Mouse (Mus musculus) 416B (cell line): Measurements from ENCODE around the gene Ccdc180.
A peak's percentile ranks its signal among the peaks of the same experiment; 100 is the strongest.

Experiments
- DNase-seq: peaks from one replicate; pipeline ENCODE4 v3.0.0; 2011; ENCODE audit warnings: low read depth

Gene Ccdc180

DNA sequence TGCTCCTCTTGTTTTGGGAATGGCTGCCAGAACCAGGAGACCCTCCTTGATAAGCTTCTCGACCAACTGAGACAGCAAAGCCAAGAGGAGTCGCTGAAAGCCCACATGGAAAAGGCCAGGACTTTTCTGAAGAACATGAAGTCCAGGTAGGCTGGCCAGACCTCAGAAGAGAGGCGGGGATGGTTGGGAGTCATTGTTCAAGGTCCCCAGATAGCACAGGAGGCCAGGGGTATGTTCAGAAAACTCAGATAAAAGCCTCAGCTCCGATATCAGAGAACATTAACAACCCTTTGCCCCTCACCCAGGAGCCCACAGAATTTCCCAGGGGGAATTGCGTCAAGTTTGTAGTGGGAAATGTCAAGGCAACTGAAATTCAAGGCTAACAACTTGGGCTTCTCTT is 21.2 kb downstream of the Ccdc180 start:
- DNase-seq, result no peak

DNA sequence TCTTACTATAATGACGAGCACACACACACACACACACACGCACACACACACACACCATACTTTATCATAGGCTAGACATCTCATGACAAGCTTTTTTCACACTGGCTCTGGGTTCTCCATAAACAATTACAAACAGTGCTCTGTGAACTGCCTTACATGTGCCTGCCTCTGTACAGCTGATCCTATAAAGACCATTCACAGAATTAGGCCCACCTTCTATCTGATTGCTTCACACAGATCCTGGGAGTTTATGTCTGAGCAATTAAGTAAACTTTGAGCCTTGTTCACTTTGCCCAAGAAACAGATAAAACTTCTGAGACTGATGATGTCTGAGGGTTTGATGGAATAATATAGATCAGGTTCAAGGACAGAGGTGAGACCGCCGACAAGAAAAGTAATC is 21.8 kb downstream of the Ccdc180 start:
- DNase-seq, result no peak

DNA sequence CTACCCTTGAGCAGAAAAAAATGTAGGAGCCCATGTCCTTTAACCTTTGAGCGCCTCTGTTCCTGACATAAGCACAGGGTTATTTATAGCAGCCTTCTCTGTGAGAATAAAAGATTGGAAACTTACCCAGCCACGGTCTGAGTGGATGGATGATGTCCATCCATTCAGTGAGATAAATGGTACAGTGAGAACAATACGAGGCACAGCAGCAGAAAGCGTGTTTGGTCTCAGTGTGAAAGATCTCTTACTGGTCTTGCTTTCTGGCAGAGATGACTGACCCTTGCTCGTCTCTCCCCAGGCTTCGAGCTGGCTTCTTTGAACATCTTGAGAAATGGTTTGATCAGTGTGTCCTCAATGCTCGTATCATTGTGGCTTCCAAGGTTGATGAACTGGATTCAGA is 27.0 kb downstream of the Ccdc180 start:
- no peak for DNase-seq

DNA sequence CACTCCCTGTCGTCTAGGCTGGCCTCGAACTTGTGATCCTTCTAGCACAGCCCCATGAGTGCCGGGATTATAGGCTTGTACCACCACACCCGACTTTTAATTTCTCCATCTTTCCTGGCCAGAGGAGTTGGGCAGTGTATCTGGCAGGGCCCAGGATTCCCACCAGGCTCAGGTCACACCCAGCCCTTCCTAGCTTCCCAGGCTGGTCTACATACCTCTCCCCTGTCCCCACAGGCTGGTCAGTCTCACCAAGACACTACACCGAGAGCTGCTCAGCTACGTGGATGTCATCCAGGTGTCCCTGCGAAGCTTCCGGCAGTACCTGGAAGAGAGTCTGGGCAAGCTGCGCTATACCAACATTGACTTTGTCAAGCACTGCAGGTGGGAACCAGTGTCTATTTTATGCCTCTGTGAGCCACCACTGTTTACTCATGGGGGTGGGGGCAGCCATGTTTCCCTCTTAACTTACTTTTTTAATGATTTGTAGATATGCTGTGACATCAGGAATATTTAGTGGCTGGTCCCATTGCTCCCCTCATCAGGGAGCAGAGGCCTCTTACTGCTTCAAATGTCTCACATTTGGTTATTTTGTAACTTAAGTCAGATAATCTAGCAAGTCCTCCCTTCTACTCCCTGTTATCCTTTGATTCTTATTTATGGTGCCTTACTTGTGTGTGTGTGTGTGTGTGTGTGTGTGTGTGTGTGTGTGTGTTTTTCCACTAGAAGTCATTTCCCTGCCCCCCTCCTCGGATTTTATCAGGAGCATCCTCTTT is 31.7 kb downstream of the Ccdc180 start:
- DNase-seq, result no peak

DNA sequence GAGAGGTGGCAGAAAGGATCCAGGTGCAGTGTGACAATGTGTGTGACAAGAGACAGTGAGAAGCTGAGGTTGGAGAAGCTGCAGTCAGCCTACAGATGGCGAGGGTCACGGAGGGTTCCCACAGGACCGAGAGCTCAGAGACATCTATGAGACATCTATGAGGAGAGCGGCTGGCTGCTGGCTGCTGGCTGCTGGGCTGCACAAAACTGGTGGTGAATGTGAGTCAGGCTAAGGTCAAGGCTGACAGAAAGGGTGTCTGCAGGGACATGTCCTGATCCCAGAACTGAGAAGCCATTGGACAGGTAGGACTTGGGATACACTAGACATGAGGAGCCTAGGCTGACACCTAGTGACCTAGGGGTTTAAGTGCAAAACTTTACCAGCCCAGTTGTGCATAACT is 33.9 kb downstream of the Ccdc180 start:
- no peak for DNase-seq

DNA sequence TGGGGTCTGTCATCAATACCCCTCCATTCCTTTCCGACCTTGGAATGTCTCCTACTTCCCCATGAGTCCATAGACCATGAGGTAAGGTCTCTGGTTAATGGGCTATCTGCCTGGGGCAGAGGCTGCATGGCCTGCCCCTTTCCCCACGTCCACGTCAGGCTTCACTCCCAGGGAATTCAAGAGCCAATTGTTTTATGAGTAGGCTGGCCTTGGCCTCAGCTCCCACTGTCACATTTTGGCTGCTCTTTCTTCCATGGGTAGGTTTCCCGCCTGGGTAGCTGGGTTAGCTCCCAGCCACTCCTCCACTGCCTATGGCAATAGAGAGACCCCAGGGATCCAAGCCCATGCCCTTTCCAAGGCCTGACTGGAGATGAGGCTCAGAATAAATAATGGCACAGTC is 38.5 kb downstream of the Ccdc180 start:
- no peak for DNase-seq

DNA sequence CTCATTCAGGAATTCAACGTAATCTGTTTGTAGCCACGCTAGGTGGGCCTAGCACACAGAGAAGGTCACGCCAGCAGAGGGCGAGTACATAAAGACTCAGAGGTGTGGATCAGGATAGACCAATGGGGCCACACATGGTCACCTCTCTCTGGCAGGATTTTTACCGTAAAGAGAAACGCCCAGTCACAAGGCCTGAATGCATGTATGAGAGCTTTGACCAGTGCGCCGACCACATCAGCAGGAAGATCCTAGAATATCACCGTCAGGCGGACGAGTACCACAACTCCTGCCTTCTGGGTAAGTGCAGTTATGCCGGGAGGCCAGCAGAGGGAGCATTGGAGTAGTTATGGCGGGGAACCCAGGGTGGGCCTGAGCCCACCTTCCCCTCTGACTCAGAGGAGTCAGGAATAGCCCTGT is 51.5 kb downstream of the Ccdc180 start:
- peak; percentile 55 for DNase-seq

DNA sequence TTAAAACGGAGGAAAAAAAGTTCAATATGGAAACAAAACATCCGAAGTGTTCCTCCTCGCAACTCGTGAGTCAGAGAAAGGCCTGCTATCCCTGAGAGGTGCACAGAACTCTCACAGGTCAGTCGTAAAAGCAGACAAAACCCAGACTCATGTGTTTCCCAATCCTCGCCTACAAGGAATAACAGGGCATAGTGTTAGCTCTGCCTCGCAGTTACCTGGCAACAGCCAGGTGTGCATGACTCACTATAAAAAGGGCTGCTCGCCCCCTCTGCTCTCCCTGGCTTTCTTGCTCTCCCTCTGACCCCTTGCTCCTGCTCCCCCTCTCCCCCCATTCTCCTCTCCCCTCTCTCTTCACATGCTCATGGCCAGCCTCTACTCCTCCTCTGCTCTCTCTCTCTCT is 57.6 kb downstream of the Ccdc180 start:
- DNase-seq, result no peak

DNA sequence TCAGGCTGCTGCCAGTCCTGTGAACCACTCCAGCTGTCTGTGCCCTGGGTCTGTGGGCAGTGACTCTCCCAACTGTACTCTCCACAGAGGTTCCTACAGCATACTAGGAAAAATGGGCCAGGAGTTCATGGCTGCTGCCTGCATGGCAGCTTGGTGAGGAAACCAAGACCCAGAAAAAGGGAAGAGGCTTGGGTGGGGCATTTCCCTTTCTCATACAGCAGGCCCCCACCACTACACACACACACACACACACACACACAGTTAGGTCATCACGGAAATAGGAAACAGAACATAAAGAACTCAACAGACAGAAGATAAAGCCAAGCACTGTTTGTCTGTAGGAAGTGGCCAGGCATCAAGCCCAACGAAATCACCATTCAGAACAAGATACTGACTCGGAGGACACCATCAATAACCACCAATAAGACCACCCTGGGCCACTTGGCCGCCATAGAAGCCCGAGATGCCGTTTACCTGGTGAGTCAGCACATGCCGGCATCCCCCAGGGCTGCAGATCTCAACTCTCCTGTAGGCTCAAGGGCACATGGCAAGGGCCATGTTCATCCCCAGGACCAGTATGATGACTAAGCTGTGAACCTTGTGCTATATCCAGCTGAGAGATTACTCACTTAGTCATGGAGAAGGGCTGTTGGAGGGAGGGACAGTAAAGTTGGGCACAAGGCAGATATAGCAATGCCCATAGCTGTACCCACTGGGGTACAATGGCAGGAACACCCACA is 59.2 kb downstream of the Ccdc180 start:
- peak; percentile 84 for DNase-seq

DNA sequence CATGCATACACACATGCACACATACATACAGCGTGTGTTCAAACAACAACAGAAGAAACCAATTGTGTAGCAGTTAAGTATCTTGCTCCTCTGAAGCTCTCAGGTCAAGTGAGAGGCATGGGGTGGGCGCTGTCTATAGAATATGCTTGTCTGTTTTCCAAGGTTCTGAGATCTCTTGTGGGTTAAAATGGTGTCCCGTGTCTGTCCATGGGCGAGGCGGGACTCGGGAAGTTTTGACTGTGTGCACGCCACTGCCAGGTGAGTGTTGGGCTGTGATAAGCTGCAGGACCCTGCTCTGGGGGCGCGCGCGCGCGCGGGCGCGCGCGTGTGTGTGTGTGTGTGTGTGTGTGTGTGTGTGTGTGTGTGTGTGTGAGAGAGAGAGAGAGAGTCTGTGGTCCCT is 61.7 kb downstream of the Ccdc180 start:
- no peak for DNase-seq

DNA sequence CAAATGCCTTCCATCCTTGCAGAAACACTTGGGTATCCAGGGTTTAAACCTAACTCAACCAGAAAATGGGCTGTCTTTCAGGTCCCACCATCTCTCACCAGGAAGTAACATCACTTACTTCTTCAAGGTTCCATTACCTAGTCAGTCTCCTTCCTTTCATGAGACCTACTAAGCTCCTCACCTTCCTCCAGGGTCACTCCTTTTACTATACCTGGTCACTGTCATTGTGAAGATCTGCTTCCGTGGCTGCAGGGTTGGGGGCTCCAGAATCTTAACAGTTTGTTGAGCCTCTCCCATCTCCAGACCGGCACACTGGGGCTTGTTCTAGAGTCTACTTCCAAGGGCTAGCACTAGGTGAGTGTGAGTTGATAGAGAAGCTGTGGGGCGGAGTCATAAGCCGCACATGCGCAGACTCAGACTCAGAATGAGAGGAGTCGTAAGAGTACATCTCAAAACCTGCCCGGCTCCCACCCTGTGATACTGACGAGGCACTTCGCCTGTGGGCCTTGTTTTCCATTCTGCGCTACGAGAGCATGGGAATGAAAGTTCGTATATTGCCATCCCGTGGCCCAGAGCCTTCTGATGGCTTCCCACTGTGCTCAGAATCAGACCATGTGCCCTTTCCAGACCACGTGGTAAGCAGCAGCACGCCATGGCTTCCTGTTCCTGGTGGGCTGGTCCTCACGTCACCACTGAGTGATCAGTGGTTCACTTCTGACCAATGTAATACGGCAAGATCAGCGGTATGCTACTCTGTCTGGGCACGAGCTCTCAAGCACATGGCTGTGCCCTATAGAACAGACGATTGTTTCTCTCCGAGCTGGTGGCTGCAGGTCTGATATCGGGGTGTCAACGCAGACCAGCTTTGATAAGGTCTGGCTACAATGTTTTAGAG is 63.2 kb downstream of the Ccdc180 start:
- DNase-seq, result no peak

DNA sequence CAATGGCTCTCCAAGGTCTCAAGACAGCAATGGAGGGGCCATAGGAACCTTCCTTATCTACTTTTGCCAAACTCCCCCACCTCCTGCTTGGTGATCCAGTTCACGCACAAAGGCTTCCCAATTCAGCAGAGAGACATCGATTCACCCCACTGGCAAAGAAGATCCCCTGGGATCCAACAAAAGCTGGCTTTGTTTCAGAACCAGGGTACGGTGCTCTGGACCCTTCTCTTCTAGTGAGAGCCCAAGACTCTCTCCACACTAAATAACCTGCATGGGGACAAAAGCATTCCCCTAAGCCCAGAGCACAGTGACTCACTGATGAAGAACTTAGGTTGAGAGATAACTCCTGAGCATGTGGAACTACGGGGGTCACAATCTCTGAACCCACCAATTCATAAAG is 65.1 kb downstream of the Ccdc180 start:
- DNase-seq, result no peak

DNA sequence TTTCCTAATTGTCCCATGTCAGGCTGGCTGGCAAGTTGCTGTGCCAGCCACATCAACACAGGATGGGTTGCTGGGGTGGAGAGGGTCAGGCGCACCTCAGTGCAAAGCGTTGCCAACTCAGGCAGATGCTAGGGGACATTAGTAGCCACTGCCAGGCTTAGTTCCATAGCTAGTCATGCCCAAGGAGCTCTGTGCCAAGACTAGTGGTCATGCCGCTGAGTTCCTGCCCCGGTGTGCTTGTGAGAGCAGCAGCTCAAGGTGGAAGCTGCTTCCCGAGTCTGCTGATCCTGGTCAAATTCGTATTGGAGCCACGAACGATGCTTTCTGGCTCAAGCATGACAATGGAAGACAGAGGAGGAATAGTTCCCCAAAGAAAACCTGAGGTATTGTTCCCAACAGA is 66.0 kb downstream of the Ccdc180 start:
- no peak for DNase-seq

DNA sequence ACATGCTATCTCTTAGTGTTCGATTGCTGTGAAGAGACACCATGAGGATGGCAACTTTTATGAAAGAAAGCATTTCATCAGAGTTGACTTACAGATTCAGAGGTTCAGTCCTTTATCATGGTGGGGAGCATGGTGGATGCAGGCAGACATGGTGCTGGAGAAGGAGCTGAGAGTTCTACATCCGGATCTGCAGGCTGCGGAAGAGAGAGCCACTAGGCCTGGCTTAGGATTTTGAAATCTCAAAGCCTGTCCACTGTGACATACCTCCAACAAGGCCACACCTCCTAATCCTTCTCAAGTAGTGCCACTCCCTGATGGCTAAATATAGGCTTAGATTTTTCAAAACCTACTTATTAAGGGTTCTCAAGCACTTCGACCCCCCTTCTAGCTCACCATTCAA is 66.6 kb downstream of the Ccdc180 start:
- DNase-seq, result no peak

DNA sequence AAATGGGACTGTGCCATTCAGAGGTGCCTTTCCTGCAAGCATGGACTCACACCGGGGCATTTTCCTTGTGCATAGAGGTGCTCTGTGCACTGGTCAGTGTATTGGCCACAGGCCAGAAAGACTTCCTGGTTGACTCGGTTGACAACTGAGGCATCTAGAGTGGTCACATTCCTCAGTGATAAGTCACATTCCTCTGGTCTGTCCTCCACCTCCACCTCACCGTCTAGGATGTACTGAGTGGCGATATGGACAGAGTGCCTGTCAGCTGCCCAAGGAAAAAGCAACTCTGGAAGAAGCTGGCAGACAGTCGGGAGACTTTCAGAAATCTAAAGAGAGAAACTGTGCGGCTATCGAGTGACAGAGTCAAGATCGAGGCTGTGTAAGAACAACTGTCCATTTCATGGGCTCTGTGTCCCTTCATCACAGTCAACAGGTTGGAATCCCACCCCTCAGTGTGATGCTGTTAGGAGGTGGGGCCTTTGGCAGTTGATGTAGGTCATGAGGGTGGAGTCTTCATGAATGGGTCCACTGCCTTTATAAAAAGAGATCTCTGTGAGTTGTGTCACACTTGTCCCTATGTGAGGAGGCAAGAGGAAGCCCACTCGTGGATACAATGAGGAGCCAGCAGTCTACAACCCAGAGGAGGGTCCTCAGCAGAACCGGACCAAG is 74.8 kb downstream of the Ccdc180 start, which contains the start of gene Tdrd7:
TSS of gene Tdrd7 (plus strand) at position 564 of the 669 bp plus-strand sequence.
- no peak for DNase-seq

DNA sequence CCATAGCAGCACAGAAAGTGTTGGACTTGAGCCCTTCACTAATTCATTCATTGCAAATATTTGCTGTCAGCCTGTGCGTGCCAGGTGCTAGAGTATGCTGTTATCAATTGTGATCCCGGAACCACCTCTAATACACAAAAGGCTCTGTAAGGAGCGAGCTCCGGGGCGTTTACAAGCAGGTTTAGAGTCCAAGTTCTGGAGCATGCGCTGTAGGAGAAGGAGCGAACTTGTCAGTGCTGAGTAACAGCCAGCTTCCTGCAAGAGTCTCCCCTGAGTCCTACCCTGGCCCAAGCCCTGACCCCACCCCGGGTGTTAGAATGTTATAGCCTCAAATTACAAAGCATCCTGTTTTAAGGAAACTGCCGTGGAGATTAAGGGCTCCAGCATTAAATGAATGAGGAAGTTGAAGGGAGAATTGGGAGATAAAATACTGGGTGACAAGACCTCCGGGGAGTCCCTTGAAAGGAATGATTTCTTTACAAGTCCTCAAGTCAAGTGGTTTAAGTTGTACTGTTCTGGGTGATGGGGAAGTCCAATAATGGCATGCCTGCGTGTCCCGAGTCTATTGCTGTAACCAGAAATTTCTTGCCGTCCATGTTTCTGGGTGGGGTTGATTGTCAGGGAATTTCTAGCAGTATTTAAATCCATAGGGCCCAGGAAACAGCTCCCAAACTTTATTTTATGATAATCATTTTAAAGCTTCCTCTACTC is 75.8 kb downstream of the Ccdc180 start:
- DNase-seq, result no peak

DNA sequence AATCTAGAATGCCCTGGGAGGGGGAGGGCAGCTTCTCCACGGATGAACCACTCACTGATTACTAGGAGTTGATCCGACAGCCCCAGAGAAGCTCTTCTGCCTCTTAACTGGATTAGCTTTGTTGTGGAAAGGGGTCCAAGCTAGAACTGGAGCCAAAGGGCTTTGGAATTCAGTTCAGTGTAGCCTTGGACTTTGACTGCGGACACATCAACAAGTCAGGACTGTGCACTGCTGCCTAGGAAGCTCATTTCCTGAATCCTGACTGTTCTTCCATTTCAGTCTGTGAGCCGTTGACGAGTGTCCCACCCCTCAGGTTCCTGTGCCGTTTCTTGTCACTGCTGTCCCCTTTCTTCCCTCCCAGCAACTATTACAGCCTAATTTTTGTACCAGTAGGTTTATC is 76.6 kb downstream of the Ccdc180 start:
- DNase-seq, result no peak

DNA sequence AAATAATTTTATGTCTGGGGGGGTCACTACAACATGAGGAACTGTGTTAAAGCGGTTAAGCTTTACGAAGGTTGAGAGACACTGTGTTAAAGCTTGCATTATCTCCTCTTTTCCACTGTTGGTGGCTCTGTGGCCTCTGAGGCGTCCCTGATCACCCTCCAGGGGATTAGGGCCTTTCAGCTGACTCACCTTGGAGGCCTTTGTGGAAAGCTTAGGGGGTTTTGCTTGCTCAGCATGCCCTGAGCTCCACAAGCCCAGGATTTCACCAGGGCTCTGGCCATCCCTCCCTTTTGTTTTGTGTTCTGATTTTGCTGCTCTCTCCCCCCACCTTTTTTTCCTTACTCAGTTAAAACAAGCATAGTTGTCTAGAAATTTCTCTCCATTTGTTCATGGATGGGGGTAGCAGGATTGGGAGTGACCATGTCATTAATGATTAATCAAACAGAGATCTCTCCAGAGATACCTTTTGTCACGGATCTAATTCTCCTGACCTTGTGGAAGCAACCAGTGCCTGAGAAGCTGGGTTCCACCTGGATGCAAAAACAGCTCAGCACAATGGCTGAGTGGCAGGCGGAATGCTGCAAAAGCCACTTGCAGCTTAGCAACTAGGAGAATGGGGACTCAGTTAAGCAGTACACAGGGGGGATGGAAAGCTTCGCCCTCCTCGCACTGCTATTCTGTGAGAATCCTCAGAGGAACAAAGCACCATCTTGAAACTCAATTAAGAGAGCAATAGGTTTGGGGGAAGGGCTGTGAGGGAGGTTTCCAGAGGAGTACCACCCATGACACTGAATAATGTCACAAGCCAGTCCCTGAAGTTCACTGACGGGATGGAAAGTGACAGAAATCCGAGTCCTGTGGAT is 77.6 kb downstream of the Ccdc180 start:
- DNase-seq, result no peak

DNA sequence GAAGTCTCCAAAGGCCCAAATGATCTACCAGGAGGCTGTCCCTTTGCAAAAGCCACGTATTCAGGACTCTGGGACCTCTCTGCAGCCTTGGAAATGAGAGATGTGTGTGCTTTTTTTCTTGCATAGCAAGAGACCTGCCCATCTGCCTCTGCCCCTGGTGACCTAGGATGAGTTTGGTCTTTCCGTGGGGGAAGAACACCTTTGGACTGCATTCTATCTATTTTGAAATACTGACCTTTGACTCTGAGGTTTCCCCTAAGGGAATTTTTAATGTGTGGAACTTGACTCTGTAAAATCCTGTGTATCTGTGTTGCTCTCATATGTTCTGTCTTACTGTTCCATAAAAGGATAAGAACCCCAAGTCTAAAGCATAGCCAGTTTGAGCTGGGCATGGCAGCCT is 78.9 kb downstream of the Ccdc180 start:
- DNase-seq, result no peak

DNA sequence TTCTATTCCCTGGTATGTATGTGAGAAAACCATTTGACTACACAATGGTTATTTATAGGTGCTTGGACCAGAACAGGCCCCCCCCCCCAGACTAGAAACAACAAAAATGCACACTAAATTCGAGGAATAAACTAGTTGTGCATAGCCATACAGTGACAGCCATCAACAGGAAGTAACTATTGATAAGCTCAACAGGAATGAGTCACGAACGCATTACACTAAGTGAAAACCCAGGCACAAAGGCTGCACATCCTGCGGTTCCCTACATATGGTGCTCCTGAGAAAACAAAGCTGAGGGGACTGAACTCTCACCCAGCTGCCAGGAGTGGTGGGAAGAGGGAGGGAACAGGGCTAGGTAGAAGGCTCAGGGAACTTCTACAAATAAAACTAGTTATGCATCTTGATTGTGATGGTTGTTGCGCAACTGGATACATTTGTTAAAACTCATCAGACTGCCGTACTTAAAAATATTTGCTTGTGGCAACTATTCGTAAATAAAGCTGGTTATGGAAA is 80.0 kb downstream of the Ccdc180 start:
- peak; percentile 21 for DNase-seq
